Mouse (Mus musculus): Measurements from ENCODE around the gene Ugt1a6b. TPM values are rescaled to one million over a fixed set of nuclear protein-coding genes. Genes with fewer than 3 reads are reported as not detected.
"Not testable (repeated sequence)": the region's sequence is repeated elsewhere in the genome, so short reads cannot be mapped to it uniquely, and the experiment has no call there.

The Ugt1a6b gene
- polyA plus RNA-seq, 1 experiment from 2014 or later, result 2.6 TPM

DNA sequence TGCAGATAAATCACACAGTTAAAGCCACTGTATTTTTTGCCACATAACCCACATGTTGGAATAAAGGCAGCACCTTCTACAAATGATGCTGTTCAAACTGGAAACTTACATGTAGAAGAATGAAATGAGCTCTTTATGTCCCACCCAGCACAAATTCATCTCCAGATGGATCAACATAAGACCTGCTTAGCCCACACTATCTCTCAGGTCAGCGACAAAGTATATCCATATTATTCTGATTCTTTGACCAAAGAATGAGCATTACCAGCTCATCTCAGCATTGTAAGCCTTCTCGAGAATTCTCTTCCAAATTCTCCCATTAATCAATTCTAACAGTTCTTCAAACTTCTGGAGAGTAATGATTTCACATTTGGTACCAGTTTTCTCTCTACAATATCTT, 119.2 kb downstream of the Ugt1a6b start:
- H3K4me3 ChIP-seq, result no peak overlapping the region
- no peak for ATAC-seq (ENCODE audit: low FRiP score, low read depth)
- WGBS, result 56% methylated on average over 2 of the region's 2 CpGs
- H3K4me1 ChIP-seq (replicated peaks), result no peaks in the 10 kb centered on the region
- H3K27me3 ChIP-seq, result no peaks in the 10 kb centered on the region
- H3K9ac ChIP-seq, result no peak overlapping the region
- H3K36me3 ChIP-seq, result no peaks in the 10 kb centered on the region
- H3K4me2 ChIP-seq, result no peak overlapping the region
- H3K9me3 ChIP-seq, result peaks cover 30% of the 10 kb centered on the region
- H3K27ac ChIP-seq (replicated peaks), result no peak overlapping the region

DNA sequence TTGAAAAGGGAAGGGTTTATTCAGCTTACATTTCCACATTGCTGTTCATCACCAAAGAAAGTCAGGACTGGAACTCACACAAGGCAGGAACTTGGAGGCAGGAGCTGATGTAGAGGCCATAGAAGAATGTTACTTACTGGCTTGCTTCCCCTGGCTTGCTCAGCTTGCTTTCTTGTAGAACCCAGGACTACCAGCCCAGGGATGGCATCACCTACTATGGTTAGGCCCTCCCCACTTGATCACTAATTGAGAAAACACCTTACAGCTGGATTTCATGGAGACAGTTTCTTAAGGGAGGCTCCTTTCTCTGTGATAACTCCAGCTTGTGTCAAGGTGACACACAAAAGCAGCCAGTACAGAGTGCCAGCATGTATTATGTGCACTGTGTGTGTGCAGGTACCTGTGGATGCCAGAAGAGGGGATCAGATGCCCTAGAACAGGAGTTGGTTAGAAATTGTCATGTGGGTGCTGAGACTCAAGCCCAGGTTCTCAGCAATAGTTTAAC, 120.0 kb downstream of the Ugt1a6b start:
- H3K4me2 ChIP-seq; H3K4me3 ChIP-seq; ATAC-seq (ENCODE audit: low FRiP score, low read depth); H3K9ac ChIP-seq; H3K27me3 ChIP-seq; H3K4me1 ChIP-seq (replicated peaks); H3K27ac ChIP-seq (replicated peaks); H3K36me3 ChIP-seq: not testable (repeated sequence)
- H3K9me3 ChIP-seq, result peaks cover 33% of the 10 kb centered on the region

DNA sequence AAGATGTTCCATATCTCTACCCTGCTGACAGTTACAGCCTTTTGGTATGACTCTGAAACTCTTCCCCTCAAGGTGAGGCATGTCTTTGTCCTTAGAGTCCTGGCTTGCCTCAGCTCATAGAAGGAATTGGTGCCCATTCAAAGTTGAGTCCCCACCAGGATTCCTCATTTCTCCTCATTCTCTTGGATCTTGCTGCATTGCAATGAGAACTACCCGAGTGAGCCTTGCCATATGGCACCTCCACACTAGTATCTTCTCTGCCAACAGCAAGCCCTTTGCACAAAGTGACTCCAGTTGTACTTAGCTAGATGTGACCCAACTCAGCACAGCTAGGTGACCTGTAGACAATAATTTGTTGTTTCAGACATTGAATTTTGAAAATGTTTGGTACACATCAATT, 120.5 kb downstream of the Ugt1a6b start:
- H3K27me3 ChIP-seq, result no peaks in the 10 kb centered on the region
- H3K9me3 ChIP-seq, result peaks cover 39% of the 10 kb centered on the region
- WGBS, result 60% methylated on average over 1 of the region's 1 CpGs
- H3K4me1 ChIP-seq (replicated peaks), result no peaks in the 10 kb centered on the region
- H3K4me2 ChIP-seq, result no peak overlapping the region
- ATAC-seq (ENCODE audit: low FRiP score, low read depth), result no peak
- no peak overlapping the region for H3K9ac ChIP-seq
- H3K27ac ChIP-seq (replicated peaks), result no peak overlapping the region
- H3K36me3 ChIP-seq, result no peaks in the 10 kb centered on the region
- no peak overlapping the region for H3K4me3 ChIP-seq

DNA sequence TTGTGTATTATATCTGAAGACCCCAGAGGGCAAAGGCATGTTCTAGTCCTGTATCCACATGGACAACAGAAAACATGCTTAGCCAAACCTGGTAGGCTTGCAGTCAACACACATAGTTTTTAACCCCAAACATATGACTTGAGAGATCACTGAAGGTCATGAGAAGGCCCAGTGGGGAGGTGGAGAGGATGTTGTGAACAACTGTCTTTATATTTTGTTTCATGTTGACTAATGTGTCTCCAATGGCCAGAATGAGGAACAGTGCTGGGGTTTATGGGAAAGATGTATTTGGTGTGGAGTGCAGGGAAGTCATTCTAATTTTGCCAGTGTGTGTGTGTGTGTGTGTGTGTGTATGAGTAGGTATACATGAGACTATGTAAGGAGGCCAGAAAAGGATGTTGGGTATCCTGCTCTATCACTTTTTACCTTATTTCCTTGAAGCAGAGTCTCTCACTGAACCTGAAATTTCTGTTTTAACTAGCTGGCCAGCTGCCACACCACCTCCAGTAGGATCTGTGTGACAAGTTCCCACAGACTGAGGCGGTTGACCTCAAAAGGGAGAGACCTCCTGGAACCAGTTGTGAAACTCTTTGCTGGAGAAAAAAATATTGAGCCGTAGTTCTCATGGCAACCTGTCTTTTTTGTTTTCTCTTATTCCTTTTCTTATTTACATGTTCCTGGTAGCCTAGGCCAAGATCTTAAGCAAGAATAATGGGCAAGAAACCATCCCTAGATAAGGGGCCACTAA, 121.2 kb downstream of the Ugt1a6b start:
- Histone ChIP-seq H3K36me3 (no peaks in the 10 kb centered on the region), H3K27ac (replicated peaks) (no peak overlapping the region), H3K27me3 (no peaks in the 10 kb centered on the region), H3K4me1 (replicated peaks) (no peaks in the 10 kb centered on the region), H3K9ac (no peak overlapping the region), H3K4me2 (no peak overlapping the region), H3K4me3 (no peak overlapping the region), H3K9me3 (peaks cover 45% of the 10 kb centered on the region)
- no peak for ATAC-seq (ENCODE audit: low FRiP score, low read depth)
- 74% methylated on average over 2 of the region's 2 CpGs for WGBS

DNA sequence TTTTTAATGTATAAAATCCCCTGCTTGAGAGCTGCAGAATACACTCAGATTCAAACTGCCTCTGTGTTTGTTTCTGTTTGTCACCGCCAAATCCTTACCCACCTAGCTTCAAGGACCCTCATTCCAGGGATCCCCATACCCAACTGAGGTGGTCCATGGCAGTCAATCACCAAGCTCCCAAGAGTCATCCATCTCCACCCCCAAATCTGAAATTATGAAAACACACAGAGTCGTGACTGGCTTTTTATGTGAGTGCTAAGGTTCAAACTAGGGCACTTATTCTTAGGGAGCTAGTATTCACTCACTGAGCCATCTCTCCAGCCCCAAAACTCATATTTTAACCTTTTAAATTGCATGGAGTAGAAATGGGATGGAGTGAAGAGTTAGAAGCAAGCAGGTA, 122.2 kb downstream of the Ugt1a6b start:
- not testable (repeated sequence) for H3K4me2 ChIP-seq; H3K4me1 ChIP-seq (replicated peaks); H3K27me3 ChIP-seq; ATAC-seq (ENCODE audit: low FRiP score, low read depth); H3K36me3 ChIP-seq; H3K4me3 ChIP-seq; H3K9ac ChIP-seq; H3K27ac ChIP-seq (replicated peaks)
- peaks cover 56% of the 10 kb centered on the region for H3K9me3 ChIP-seq
- 39% methylated on average over 2 of the region's 2 CpGs for WGBS

DNA sequence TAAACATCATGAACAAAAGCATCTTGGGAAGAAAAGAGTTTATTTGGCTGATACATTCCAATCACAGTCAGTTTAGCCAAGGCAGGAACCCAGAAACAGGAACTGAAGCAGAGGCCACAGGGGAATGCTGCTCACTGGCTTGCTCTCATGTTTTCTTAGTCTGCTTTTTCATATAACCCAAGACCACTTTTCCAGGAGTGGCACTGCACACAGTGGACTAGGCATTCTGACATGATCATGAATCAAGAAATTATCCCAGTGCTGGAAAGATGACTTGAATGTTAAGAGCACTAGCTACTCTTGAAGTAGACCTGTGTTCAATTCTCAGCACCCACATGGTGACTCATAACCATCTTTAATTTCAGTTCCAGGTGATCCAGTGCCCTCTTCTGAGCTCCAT, 122.7 kb downstream of the Ugt1a6b start:
- Histone ChIP-seq H3K27me3 (no peaks in the 10 kb centered on the region), H3K9me3 (peaks cover 60% of the 10 kb centered on the region), H3K9ac (no peak overlapping the region), H3K4me1 (replicated peaks) (no peaks in the 10 kb centered on the region), H3K27ac (replicated peaks) (no peak overlapping the region), H3K4me2 (no peak overlapping the region), H3K36me3 (no peaks in the 10 kb centered on the region), H3K4me3 (no peak overlapping the region)
- no peak for ATAC-seq (ENCODE audit: low FRiP score, low read depth)

DNA sequence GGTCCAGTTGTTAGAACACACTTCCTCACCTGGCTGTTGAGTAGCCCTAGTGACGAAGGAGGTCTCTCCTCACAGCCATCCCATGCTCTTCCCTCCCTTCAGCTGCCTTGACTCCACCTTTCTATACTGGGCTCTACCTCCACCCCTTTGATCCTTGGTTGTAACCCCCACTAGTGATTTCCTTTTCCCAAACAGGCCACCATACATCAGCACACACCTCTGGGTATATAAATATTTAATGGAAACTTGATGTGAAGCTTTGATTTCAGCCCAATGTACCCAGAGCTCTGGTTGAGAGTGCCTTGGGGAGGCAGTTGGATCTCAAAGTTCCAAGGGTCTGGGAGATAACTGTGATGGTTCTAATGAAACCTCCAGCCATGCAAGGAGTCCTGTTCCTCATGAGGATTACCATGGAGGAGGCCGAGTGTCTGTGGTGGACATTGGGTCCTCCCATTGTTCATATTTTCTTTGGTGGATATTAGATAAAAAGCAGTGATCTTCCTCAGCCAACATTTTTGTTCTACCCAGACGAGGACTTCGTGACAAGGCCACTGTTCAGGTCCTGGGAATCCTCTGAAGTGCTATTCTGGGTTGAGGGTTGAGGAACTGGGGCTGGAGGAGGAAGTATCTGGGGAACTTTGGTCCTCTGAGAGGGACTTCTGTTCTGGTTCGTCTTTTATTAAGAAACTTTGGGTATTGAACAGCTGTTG, 123.8 kb downstream of the Ugt1a6b start, which contains the start of gene Mroh2a:
Gene Mroh2a (plus strand): TSS at position 317 of the 710 bp plus-strand sequence.
- Histone ChIP-seq H3K4me3 (no peak within 1 kb of the TSS), H3K4me1 (replicated peaks) (no peaks in the 10 kb centered on the region), H3K27me3 (no peaks in the 10 kb centered on the region), H3K4me2 (no peak within 1 kb of the TSS), H3K27ac (replicated peaks) (no peak within 1 kb of the TSS), H3K9me3 (peaks cover 71% of the 10 kb centered on the region), H3K36me3 (no peaks in the 10 kb centered on the region), H3K9ac (no peak within 1 kb of the TSS)
- whole genome bisulfite sequencing, result 54% methylated on average over 5 of the region's 5 CpGs
- no peak for ATAC-seq (ENCODE audit: low FRiP score, low read depth)

DNA sequence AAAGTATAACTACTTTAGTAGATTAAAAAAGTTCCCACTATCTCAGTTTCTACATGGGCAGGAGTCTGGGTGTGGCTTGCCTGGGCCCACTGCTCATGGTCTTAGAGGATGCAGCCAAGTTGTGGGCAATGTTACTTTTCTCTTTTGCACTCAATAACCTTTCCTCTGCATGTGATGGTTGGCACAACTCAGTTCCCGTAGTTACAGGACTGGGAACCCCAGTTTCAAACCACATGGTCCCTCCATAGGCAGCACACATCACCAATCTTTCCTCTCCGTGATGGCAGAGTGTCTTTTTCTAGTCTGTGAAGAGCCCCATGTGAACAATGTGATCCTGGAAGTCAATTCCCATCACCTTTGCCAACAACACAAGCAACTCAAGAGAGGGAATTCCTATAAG, 124.4 kb downstream of the Ugt1a6b start:
- no peak for ATAC-seq (ENCODE audit: low FRiP score, low read depth)
- Histone ChIP-seq H3K9ac (no peak overlapping the region), H3K4me3 (no peak overlapping the region), H3K9me3 (peaks cover 73% of the 10 kb centered on the region), H3K27me3 (no peaks in the 10 kb centered on the region), H3K4me1 (replicated peaks) (no peaks in the 10 kb centered on the region), H3K4me2 (no peak overlapping the region), H3K36me3 (no peaks in the 10 kb centered on the region), H3K27ac (replicated peaks) (no peak overlapping the region)
- WGBS, result 60% methylated on average over 2 of the region's 2 CpGs

DNA sequence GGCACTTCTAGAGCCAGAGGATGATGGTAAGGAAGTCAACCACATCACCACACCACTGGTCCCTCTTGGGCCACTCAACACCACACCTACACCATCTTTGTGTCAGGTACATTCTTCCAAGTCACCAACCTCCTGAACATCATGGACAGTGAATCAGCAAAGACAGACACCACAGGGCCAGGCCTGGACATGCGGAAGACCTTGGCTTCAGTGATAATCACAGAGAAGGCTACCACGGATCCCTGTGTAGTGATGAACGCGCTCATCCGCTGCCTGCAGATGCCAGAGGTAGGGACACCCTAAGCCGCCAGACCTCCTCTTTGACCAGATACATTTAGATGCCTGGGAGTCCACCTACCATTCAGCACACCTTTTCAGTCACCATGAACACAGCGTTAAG, 125.1 kb downstream of the Ugt1a6b start:
- Histone ChIP-seq H3K9me3 (peaks cover 79% of the 10 kb centered on the region), H3K9ac (no peak overlapping the region), H3K36me3 (no peaks in the 10 kb centered on the region), H3K4me2 (no peak overlapping the region), H3K4me3 (no peak overlapping the region), H3K27me3 (no peaks in the 10 kb centered on the region), H3K4me1 (replicated peaks) (no peaks in the 10 kb centered on the region), H3K27ac (replicated peaks) (no peak overlapping the region)
- WGBS, result 72% methylated on average over 7 of the region's 7 CpGs
- no peak for ATAC-seq (ENCODE audit: low FRiP score, low read depth)

DNA sequence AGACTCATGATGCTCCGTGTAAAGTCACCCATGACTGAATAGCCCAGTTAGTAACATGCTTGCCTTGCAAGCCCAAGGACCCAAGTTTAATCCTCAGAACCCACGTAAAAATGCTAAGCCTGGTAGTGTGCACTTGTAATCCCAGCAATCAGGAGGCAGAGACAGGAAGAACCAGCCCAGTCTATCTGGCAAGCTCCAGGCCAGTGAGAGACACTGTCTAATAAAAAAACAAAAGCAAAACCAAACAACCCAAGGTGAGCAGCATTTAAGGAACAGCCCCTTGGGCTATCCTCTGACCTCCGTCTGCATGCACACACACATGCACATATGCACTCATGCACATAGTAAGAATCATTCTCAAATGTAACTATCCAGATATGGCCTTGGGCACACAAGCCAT, 126.5 kb downstream of the Ugt1a6b start:
- Histone ChIP-seq H3K27ac (replicated peaks) (no peak overlapping the region), H3K9me3 (peaks cover 93% of the 10 kb centered on the region), H3K4me2 (no peak overlapping the region), H3K4me1 (replicated peaks) (no peaks in the 10 kb centered on the region), H3K4me3 (no peak overlapping the region), H3K27me3 (no peaks in the 10 kb centered on the region), H3K9ac (no peak overlapping the region), H3K36me3 (no peaks in the 10 kb centered on the region)
- 83% methylated on average over 3 of the region's 3 CpGs for WGBS
- ATAC-seq (ENCODE audit: low FRiP score, low read depth), result no peak

DNA sequence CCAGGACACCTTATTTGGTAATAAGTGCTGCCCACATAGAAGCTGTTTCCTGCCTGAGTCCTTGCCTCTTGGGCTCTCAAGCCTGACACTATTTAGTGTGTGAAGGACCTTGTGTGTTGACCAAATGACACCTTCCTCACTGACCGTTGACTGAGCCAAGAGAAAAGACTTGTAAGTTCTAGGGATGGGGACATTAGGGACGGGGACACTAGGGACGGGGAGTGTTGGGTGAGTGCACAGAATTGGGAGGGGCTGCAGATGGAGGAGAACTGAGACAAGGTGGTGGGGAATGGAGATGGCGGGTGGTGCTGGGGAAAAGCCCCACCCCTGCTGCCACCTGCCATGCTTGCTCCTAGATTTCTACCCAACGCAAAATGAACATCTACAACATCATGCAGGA, 126.9 kb downstream of the Ugt1a6b start:
- H3K9ac ChIP-seq, result no peak overlapping the region
- ATAC-seq (ENCODE audit: low FRiP score, low read depth), result no peak
- 87% methylated on average over 5 of the region's 5 CpGs for WGBS
- H3K9me3 ChIP-seq, result peaks cover 97% of the 10 kb centered on the region
- H3K36me3 ChIP-seq, result no peaks in the 10 kb centered on the region
- no peak overlapping the region for H3K27ac ChIP-seq (replicated peaks)
- H3K4me3 ChIP-seq, result no peak overlapping the region
- no peaks in the 10 kb centered on the region for H3K4me1 ChIP-seq (replicated peaks)
- no peaks in the 10 kb centered on the region for H3K27me3 ChIP-seq
- no peak overlapping the region for H3K4me2 ChIP-seq

DNA sequence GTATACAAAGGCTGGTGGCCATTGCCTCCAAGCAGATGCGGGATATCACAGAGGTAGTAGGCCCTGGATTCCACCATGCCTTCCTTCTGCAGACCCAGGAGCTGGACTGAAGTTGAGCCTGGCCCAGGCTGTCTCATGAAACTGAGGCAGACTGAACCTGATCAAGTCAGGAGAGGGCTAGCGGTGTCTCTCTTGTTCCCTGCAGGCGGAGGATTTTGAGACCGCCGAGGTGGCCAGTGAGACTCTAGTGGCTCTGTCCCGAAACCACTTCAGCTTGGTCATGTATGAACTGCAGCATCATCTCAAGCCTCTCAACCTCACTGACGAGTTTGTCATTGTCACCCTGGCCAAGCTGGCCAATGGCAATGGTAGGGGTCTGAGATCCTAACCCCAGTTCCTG, 127.4 kb downstream of the Ugt1a6b start:
- Histone ChIP-seq H3K27ac (replicated peaks) (no peak overlapping the region), H3K4me2 (no peak overlapping the region), H3K9ac (no peak overlapping the region), H3K36me3 (no peaks in the 10 kb centered on the region), H3K9me3 (peaks cover 99% of the 10 kb centered on the region), H3K4me3 (no peak overlapping the region), H3K27me3 (no peaks in the 10 kb centered on the region), H3K4me1 (replicated peaks) (no peaks in the 10 kb centered on the region)
- ATAC-seq (ENCODE audit: low FRiP score, low read depth), result 0 out of 2 replicates have a peak, but pooled peaks have one; percentile 2
- 73% methylated on average over 7 of the region's 7 CpGs for WGBS

Data from hindbrain, embryonic 15.5 days (tissue).